Mouse (Mus musculus) adrenal gland, adult 18-20 months (tissue): Measurements from ENCODE around the gene Aldh3b3. TPM values are rescaled to one million over a fixed set of nuclear protein-coding genes. Genes with fewer than 3 reads are reported as not detected.
A peak's percentile ranks its signal among the peaks of the same experiment; 100 is the strongest.

ENCODE experiments used
- DNase-seq, 2 experiments: peaks; one replicate each; pipeline ENCODE4 v3.0.0; 2021 to 2022; ENCODE audit warnings: low spot score in 2 of 2
- long read RNA-seq, 2 experiments: library from polyadenylated mRNA; stranded (forward); transcript quantifications; one replicate each; pipeline ENCODE4 v2.0.0; 2021
- total RNA-seq, 2 experiments: library from RNA; stranded (reverse); gene quantifications; 1 replicate in 1 of 2; 2 replicates in 1 of 2; pipeline ENCODE4 v1.2.3; 2021

Gene Aldh3b3
- total RNA-seq, result 1 to 10 TPM in 1 of 2 experiments, under 1 TPM in 1; 0.29 to 1.0 TPM
- long read RNA-seq, experiment 1, result 0 reads
- long read RNA-seq, experiment 2, result 0 reads

DNA sequence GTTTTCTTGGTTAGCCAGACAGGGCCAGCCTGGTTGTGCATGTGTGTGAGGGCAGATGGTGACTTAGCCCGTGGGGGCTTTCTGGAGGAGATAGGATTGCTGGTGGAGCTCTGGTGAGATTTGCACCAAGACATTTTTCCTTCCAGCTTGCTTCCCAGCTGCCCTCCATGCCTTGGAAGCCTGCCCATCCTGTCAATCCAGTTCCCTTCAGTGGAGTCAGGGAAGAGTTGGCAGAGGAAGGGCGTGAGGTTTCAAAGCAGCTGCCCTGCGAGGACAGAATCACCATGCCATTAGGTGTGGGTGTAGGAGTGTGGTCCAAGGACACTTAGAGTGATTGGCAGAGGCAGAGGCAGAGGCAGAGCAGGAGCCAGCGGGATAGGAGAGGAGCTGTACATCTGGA, at the start of gene Aldh3b3:
Gene Aldh3b3 (plus strand): TSS at position 176 of the 400 bp plus-strand sequence.
- no peak for DNase-seq

DNA sequence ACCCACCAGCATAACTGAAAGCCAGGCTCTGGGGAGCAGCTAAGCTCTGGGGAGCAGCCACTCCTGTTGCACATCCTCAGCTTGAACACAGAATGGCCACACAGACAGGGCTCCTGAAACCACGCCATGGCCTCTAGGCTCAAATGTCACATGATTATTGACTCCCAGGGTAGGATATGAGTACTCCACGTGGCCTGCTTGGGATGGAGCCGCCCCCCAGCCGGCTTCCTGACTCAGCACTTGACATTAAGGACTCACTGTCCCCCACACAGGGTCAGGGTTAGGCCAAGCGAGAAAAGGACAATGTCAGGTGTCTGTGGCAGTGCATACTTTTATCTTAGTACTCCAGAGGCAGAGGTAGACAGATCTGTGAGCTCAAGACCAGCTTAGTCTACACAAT, 48.2 kb upstream of the Aldh3b3 start:
- no peak for DNase-seq

DNA sequence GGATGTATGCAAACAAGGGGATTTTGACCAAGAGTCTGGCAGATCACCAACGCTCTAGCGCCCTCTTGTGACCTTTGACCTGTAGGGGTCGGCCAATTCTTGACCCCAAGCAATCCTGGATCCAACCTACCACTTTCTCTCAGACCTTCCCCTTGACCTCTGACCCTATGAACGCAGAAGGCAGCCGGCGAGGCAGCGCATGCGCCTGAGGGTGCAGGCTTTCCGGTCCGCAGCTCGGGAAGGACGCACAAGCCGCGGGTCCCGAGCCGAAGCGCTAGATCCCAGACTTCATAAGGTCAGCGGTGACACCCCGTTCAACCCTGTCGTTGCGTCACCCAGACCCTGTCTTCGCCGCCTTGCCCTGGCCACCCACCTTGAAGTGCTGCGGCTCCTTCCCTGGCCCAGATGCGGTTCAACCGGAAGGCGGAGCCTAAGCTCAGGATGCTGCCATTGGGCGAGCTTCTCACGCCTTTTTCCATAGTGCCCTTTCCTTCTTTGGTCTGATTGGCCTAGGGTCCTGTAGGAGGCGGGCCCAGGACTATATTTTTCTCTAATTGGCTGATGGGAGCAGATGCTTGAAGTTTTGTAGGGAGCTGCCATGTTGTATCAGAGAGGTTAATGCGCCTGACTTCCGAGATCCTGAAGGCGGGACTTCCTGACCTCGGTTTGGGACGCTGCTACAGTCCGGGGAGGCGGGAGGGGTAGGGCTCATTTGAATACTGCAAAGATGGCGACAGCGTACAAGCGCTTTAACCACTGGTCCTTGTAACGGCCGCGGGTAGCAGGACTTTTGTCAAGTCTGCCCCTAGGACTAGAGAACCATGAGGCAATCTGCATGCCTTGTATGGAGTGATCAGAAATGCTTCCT, 45.9 kb upstream of the Aldh3b3 start, which contains the start of gene Ndufs8:
Gene Ndufs8 (minus strand): TSS at position 438 of the 868 bp plus-strand sequence.
- peak; percentile 79 to 83 for DNase-seq

DNA sequence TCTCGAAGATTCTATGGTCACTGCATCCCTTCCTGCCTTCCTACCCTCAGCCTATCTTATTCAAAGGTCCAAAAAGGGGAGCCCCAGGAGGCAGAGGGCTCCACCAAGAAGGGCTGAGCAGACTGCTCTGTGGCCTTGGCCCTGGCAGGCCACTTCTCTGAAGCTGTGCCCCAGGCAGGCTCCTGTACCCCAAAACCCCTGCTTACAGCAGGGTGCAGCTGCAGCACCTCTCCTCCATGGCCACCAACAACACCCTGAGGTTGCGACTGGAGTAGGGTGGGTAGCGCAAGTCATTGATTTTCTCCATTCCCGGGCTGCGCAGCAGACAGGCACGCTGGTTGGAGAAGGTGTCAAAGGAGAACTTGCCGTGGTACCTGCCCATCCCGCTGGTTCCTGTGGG, 44.8 kb upstream of the Aldh3b3 start:
- DNase-seq, result no peak

DNA sequence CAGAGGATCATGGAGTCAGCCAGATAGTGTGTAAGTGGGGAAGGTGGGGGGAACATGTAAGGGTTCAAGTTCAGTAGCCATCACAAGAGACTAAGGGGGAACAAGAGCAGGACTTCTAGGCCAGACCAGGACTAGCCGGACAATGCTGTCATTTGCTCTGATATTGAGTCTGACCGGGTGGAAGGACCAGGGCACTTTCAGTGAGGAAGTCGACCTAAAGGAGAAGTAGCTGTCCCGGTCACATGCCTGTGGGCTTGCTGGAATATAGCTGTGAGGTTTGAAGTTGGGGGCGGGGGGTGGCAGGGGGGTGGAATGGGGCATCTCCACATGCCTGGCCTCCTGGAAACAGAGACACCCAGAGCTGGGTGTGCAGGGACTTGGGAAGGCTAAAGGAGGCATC, 43.9 kb upstream of the Aldh3b3 start:
- no peak for DNase-seq

DNA sequence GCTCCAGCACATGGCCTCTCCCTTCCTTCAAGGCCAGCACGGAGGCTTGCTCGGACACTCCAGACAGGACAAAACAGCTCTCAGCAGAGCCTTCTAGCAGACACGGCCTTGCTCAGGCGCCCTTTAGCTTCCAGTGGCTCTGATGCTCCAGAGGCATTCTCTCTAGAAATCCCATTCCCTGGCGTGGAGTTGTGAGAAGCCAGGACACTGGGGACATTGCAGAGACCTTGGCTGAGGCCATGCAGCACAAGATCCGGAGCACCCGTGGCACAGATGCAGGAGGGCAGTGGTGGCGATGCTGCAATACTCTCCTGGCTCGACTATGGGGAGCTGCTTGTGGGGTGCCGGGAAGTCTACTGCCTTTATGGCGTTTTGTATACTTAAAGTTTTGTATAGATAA, 41.7 kb upstream of the Aldh3b3 start:
- DNase-seq, result no peak

DNA sequence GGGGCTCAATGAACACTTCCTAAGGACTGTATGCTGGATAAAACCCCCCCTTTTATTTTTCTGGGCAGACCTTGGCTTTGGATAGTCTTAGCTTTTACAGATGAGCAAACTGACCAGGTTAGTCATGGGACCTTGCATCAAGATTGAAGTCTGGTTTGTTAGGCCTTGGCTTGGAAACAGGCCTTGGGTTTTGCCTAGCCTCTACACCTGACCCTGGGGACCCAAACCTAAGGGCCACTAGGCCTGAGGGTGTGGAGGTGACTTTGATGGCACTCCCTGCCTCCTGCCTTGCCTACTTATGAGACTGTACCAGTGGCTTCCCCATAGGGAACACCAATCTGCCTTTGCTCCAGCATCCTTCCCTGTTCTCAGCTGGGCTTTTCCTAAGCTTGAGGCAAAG, 38.5 kb upstream of the Aldh3b3 start:
- no peak for DNase-seq

DNA sequence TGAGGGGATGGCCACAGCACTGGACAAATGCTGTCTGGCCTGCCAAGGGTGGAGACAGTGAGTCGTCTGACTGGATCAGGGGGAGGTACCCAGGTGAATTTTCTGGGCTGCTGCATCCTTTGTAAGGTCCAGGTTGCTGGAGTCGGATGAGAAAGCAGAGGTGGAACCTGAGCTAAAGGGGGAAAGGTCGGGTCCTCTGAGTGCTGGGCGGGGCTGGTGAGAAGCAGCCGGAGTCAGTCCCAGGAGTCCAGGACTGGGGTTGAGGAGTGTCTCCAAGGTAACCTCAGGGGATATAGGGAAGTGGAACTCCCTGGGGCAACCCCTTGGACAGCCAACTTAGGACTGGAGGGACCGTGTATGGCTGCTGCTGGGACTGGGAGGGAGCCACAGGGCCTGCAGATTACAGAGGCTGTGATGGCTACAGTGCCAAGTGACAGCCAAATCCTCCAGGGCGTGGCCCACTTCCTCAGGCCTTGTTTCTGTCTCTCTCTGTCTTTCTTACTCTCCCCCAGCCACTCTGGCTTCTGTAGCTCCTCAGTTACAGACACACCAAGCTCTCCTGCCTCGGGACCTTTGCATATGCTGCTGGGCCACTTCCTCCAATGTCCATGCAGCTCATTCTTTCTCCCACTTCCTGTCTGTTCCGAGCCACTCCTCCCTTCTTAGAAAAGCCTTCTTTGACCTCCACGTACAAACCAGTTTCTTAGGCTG, 35.6 kb upstream of the Aldh3b3 start:
- no peak for DNase-seq

DNA sequence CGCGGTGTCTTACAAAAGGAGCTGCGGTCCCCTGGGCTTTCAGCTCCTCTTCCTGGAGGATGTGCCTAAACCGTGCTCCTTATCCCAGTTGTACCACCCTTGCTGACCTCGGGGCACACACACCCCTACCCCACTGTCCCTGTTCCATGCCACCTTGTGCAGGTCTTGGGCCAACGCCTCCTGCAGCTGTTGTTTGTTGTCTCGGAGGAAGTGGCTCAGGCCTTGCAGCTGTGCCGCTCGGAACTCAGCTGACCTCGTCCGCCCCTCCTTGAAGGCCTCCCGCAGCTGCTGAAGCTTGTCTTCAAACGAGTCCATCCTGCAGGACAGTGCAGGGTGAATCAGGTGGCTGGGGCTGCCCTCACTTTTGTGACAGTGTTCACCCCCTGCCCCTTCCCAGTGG, 34.9 kb upstream of the Aldh3b3 start:
- no peak for DNase-seq

DNA sequence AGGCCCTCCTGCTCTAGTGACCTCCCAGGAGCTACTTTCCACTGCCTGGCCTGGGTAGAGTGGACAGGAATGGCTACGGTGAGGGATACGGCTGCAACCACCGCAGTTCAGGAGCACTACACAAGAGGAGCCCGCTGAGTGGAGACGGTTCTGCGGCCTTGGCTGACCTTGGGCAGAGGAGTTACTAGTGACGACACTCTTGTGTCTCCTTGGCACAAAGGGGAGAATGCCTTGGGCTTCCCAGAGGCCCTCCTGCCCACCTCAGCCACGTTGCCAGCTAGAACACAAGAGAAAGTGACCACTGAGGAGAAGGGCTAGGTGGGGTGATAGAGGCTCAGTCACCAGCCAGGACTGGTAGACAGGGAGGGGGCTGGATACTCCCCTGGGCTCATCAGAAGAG, 34.3 kb upstream of the Aldh3b3 start:
- no peak for DNase-seq

DNA sequence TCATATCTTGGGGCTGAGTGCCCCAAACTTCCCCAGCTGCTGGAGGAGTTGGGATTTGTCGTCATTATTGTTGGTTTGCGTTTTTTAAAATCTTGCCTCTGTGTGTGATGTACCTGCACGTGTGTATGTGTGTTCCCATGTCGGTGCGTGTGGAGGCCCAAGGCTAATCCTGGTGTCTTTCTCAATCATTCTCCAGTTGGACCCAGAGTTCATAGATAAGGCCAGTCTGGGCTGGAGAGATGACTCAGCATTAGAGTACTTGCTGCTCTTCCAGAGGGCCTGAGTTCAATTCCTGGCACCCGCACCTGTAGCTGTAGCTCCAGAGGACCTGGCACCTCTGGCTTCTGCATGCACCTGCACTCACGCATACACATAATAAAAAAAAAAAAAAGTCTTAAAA, 33.6 kb upstream of the Aldh3b3 start:
- no peak for DNase-seq

DNA sequence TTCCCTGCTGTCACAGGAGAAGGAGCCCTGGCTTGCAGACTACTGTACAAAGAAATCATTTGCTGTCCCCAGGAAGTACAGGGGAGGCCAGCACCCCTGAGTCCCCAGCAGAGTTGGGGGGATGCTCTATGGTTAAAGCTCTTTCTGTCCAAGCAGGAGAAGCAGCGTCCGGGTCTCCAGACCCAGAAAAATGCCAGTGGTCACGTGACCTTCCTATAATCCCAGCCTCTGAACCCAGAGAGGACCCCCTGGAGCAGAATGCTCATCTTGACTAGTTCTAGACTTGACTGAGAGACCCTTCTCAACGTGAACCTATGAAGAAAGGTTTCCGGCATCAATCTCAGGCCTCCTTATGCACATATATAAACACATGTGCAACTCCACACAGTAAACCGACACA, 32.6 kb upstream of the Aldh3b3 start:
- no peak for DNase-seq

DNA sequence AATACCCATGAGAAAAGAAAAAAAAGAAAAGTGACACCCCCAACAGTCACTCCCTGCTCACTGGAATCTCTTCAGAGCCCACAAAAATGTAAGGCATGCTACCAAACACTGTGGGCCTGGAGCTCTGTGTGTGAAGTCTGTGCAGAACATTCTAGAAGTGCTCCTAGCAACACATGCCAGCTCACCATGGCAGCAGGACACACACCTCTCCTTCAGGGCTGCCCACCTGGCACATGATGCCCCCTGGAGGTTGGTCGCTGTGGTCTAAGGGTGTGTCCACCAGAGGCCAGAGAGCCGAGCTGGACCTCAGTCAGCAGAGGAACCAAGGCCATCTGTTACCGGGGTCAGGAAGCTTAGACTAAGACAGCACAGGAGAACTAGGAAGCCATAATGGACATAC, 32.2 kb upstream of the Aldh3b3 start:
- no peak for DNase-seq

DNA sequence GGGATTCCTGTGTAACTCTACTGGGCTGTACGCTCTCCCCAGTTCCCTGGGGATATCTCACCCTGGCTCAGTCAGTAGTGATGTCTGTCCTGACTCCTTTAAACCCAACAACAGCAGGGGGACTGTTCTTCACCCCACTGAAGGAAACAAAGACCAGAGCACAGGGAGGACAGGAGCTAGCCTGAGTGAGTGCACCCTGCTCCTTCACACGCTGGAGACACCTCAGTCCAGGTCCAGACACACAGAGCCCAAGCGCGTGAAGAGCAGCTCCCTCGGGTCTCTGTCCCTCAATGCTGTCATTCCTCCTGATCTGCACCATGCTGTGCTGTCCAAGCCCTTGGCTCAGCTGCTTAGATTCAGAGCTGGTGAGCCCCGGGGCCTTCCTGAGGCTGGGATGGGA, 31.8 kb upstream of the Aldh3b3 start:
- no peak for DNase-seq

DNA sequence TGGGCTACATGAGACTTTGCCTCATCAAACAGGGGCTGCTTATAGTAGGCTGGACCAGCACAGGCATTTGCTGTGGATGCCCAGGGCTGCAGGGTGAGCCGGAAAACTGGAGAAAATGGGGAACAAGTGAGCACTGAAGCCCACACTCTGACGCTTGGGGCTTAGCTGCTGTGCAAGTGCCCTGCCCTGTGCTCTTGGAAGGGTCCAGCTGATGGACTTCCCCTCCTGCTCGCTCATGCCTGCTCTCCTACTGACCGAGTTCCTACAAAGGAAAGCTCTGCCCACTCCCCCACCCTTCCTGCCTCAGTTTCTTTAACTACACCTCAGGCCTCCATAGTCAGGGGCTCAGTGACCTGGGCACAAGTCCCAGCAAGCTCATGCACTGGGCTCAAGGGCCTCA, 30.5 kb upstream of the Aldh3b3 start:
- peak in 1 of 2 experiments; percentile 21 for DNase-seq

DNA sequence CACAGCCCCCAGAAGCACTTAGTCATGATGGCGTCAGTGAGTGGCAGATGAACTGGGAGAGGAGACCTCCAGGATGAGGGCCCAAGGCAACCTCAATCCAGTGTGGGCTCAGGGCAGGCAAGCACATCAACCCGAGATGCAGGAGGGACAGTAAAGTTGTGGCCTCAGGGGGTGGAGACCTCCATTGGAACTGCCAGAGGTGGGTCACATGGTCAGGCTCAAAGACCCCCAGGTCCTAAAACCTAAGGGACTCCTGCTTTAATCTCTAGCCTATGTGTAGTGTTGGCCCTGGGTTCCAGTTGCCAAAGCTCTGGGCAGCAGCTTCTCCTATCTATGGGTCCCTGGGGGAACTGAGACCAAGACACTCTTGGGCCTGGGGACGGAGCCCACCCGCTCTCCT, 29.7 kb upstream of the Aldh3b3 start:
- peak in 1 of 2 experiments; percentile 19 for DNase-seq

DNA sequence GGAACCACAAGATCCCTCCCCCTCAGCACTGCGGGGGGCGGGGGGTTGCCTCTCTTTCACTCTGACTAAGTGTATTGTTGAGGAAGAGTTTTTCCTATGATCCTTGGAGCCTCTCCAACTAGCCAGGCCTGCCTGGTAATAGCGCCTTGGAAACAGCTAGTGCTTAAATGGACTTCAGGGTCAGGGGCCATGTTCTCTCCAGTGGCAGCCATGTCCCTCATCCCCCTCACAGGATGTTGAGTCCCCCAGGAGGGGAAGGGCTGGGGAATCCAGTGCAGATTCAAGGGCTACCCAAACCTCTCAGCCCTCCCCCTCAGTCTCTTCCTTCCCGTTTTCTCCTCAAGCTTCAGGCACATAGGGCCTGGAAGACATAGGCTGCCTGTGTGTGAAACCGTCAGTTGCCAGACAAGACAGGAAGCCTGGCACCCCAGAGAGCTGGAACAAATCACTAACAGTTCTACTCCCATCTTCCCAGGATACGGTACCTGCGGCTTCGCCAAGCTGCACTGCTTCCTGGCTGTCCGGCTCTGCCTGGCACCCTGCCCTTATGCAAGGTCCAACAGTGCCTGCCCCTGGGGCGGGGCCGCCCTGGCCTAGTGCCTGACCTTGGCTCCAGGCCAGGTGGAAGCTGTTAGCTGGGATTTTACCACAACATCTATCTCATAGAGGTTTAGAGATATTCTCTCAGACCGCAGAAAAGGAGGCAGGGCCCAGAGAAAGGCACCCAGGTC, 29.1 kb upstream of the Aldh3b3 start, which contains the start of gene Aldh3b1:
Gene Aldh3b1 (minus strand): TSS at position 598 of the 731 bp plus-strand sequence.
- peak; percentile 93 to 95 for DNase-seq

DNA sequence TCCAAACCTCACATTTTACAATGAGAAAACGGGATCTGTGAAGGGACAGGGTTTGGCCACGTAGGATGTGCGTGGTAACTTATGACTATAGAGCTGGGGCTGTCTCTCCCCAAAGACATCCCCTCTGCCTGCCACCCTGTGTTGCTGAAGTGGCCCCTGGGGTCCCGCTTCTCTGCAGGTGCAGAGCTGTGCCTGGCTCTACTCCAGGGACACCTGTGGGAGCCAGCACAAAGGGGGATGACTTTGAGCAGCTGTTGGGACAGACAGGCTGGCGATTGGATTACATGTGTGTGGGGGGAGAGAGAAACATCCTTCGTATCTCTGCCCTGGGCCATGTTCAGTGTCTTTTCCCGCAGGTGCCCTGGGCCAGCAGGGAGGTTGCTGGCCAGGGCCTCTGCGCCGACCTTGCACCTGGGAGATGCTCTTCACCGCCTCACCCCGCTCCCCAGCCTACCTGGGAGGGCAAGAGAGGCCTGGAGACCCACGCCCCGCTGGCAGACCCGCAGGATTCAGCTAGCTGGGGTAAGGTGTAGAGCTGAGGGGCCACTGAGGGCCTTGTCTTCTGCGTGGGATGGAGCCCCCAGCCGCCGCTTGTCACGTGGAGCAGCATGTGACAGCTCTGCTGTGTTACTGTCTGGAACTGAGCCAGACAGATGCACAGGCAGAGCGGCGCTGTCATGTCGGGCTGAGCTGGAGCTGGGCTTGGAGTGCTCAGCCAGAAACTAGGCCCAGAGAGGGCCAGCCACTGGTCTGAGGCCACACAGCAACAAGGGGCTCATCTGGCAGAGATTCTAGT, 28.0 kb upstream of the Aldh3b3 start:
- DNase-seq, result no peak

DNA sequence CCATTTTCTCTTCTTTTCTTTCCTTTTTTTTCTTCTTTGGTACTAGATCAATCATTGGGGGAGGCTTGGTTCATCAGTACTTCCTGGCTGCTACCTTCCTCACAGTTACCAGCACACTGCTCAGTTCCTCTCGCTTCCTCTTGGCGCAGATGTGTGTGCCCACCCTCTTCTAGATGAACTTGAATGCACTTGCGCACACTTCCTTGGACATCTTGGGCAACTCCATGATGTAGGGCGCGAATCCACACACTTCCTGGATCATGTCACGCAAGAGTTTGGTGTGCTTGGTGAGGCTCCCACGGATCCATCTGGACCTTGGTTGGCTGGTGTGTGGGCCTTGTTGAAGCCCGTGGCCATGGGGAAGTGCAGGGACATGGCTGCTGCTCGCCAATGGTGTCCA, 26.7 kb upstream of the Aldh3b3 start:
- no peak for DNase-seq

DNA sequence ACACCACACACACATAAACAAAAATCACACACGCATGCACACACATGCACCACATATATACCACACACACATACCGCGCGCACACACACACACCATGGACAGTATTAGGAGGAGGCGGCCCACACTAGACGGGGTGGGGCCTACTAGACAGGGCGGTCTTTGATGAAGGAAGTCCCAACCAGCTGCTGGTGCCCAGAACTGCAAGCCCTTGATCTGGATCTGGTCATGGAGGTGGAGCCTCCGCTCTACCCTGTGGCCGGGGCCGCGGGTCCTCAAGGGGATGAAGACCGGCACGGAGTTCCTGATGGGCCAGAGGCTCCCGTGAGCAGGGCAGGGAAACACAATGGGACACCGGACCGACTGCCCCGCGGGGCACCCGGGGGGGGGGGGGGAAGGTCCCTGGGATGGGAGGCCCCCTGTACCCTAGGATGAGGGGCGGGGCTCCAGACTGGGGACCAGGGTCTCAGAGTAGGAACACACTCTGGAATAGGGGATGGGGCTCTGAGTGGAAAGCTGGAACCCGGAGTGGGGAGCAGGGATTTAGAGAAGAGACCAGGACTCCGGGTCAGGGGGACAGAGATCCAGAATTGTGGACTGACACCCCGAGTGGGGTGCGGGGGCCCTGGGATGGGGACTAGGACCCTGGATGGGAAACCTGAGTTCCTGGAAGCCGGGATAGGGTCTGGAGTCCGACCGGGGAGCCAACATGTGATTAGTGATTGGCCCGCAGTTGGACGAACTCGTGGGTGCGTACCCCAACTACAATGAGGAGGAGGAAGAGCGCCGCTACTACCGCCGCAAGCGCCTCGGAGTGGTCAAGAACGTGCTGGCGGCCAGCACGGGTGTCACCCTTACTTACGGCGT, 23.2 kb upstream of the Aldh3b3 start, which contains the start of gene Unc93b1:
Gene Unc93b1 (plus strand): TSS at position 155 of the 864 bp plus-strand sequence.
- peak; percentile 72 to 78 for DNase-seq
